Mouse (Mus musculus): Measurements from ENCODE around the gene Kirrel3. TPM values are rescaled to one million over a fixed set of nuclear protein-coding genes. Genes with fewer than 3 reads are reported as not detected.

Kirrel3 gene
- total RNA-seq, 2 experiments from 2014 or later = 1.7 to 1.9 TPM

DNA sequence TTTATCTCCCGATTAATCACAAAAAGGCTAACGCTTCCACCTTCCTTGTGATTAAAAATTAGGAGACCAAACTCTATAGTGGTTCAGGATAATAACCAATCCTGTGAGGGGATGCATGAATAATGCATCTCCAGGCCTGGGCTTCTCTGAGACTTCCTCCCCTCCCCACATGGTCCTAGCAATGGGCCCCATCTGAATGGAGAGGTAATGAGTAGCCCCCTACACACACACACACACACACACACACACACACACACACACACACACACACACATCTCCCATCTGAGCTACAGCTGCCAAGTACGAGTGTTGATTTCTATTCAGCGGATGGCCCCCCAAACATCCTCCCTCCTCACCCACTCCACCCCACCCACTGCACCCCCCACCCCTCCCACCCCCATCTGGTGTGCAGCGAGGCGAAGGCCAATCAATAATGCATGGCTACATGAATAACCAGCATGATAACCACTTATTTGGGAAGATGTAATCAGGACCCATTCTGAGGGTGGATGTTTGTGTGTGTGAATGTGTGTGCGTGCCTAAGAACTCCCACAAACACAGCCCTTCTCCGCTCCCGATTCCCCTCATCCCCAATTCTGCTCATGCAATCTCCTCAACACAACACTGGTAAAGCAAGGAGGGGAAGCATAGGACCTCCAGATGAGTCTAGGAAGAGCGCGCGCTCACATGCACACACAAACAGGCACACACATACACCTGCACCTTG is 501.9 kb downstream of the Kirrel3 start:
- DNase-seq = no peak

DNA sequence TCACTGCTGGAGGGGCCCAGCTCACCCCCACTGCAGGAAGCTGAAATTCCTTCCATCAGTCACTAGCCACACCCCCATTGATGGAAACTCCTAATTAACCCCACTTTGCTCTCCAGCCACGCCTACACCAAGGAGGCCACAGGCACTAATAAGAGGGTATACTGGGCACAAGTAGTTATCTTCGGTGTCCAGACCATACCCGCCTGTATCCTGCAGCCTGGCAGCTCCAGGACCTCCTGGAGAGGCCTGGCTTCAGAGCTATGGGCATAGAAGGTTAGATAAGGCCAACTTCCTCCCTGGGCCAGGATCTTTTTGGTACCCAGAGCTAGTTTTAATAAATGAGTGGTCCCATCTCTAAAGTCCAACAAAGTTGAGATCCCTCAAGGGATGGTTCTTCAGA is 503.0 kb downstream of the Kirrel3 start:
- no peak for DNase-seq

DNA sequence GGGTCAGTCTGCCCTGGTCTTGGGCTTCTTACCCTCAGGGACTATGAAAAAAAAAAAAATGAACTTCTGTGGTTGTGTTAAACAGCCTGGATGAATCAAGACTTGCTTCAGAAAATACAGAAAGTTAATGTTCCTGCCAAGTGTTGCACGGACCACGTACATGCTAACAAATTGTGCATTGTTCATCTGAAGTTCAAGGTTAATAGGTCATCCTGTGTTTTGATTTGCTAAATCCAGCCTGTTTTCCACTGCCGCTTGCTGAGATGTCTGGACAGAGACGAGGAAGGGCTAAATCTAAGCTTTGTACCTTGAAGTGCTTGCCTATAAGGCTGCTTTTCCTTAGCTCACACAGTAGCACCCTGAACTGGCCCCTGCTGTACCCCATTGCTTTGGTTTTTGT is 506.5 kb downstream of the Kirrel3 start:
- DNase-seq = no peak

DNA sequence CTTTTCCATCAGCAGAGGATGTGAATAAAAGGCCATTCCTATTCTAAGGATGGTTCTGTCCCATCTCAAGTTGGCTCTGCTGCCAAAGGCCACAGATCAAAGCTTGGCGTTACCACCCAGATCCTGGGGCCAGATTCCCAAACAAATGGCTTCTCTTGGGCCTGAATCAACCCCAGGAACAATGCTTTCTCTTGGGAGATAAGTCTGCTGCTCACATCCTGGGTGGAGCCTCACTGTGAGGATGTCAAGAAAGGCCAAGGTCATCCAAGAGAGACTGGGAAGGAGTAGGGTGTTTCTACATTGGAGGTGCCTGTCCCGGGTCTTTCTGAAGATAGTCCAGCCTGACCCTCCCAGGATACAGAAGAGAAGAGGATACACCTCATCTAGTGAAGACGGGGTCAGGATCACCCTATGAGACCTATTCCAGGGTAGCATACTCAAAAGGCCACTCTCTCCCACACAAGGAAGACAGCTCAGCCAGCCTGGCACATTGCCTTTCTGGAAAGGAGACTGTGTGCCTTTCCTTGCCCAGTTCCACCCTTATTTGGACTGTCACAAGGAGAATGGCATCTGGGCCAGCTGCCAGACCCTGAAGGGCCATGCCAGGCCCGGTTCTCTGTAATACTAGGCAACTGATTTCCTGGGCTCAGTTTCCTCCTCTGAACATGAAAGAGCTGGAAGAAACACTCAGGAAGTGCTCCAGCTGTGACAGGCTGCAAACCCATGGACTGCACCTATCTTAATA is 507.9 kb downstream of the Kirrel3 start:
- peak; percentile 72 for DNase-seq

DNA sequence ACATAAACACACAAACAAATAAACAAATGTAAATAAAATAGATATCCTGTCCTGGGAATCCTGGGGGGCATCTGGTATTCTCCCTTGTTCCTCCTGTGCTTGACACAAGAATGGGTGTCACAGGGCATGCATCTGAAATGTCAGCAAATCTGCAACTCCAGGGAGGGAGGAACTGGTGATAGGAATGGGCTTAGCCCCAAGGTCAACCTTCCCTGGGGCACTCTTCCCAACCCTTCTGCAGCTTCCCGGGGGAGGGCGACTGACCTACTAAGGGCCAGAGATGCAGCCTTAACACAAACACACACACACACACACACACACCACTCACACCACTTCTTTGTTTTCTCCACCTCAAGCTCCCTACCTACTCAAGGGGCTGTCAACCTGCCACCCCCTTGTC is 509.4 kb downstream of the Kirrel3 start:
- DNase-seq = no peak

DNA sequence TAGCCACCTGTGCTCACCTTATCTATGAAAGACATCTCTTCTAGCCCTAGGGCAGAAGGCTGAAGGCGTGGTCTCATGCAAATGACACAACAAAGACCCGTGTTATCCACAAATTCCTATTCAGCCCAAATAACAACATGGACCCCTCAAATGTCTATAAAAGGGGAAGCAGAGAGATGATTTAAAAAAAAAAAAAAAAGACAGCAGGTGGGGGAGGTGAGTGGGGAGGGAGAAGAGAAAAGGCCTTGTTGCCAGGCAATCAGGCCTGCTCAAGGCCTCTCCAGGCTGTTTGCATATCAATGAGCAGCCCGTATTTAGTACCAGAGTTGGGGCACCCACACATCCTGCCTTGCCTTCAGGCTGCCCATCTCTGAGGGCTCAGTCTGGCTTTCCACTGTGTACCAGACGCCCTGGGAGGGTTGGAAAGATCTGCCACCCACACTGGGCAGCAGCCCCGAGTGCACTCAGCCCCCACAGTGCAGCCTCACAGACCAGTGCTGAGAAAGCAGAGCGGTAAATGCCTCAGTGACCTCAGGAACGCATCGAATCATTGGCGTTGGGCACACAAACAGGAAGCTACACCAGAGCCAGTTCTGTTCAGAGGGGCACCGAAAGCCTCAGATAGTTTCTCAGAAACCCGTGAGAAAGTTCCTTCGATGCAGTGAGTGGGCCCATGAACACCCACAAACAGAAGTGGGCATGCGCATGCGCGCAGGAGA is 510.1 kb downstream of the Kirrel3 start:
- DNase-seq = no peak

DNA sequence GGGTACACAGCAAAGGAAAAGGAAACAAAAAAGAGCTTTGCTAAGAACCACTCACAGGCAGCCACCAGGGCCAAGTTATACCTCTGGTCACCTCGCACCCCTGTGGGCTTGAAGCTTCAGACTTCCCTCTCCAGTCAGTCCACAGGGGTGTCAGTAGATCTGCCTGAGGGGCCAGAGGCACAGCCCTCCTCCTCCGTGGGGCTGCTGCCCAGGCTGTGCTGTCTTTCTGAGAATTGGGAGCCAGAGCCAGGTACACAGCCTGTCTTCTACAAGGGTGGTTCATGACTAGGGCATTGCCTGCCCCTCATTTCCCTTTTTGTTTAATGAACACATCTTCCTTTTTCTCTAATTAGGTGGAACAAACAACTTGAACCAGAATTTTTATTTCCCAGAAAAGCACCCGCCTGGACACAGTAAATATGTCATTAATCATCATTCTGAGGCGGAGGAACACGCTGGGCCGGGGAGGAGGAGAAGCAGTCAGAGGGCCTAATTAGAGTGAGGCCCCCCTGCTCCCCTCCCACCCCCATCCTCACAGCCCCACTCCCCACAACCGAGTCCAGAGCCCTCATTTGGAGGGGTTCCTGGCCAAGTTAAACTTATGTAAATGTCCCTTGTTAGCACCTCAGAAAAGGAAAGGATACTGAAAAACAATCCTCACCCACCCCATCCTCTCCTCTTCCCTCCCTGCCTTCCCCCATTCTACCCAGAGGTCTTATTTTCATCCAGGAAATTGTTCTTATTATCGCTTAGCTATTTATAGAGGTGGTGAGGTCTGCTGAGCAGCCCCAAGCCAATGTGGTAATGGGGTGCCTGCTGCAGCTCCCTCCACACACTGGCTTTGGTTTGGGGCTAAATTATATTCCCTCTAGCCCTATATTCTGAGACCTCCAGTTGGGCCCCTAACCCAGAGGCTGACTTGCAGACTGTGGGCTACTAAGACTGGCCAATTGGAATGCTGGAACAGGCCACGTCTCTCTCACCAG is 512.5 kb downstream of the Kirrel3 start:
- DNase-seq = no peak

DNA sequence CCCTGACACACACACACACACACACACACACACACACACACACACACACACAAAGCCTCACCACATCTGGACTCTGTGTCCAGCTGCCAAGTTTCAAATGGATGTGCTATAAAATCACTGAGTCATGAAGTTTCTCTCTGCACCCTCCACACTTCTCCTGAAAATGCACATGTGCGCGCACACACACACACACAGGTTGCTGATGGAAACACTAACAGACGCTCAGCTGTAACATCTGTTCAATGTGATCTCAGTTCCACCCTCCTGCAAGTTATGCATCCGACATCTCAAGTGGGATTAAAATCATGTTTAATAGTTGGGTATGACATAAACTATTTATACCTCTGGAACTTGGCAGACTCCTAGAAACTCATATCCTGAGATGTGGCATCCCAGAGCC is 518.4 kb downstream of the Kirrel3 start:
- no peak for DNase-seq

DNA sequence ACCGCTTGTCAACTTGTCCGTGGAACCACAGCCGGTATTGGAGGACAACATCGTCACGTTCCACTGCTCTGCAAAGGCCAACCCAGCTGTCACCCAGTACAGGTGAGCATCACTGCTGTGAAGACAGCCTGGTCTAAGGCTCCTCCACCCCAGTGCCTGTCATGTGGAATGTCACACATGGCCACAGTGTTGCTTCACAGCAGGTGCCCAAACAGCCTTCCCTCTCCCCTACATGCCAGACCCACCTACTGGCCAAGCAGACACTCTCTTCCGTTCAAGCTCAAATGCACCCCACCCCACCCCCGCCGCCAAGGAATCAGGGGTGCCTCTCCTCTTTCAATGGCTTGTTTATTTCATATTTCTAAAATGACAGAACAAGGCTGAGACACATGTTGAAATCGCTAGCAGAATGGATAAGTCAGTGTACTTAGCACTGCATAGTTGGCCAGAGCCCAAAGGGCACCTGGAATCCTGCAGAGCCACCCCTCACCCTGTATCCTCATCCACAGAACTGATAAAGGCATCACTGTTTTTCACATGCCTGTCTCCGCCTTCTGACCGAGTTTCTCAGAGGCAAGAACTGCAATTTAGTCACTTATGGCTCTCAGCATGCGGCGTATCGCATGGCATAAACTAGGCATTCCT is 522.1 kb downstream of the Kirrel3 start:
- DNase-seq = no peak

DNA sequence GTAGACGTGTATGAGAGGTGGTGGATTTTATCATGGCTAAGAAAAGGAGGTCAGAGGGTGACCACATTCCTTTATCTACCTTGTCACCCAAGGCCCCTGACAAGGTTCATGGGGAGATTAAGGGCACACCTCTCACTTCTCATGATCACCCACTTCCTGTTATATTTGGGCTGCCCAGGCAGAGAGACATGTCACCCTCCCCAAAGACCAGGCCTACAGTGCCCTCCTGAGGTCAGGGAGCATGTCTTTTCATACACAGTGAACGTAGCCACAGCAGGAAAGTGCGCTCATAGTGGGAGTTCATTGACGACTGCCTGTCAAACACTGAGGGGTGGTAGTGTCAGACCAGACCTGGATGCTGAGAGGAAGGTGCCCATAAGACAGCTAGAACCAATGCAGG is 531.1 kb downstream of the Kirrel3 start:
- no peak for DNase-seq

DNA sequence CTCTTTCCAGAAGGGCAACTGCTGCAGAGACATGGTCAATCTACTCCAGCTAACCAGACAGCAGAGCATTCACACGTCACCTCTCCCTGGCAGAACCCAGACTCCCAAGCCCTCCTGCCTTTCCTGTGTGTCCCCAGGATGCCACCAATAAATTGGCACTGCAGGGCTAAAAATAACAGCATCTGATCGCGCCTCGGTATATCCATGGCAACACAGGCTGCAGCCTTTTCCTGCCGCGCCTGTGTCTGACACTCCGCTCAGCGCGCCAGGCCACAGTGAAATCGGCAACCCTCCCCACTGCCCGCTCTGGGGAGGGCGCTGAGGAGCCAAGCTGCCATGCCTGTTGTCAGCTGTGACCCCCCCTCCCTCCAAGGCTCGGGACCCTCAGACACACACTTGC is 531.9 kb downstream of the Kirrel3 start:
- DNase-seq = no peak

DNA sequence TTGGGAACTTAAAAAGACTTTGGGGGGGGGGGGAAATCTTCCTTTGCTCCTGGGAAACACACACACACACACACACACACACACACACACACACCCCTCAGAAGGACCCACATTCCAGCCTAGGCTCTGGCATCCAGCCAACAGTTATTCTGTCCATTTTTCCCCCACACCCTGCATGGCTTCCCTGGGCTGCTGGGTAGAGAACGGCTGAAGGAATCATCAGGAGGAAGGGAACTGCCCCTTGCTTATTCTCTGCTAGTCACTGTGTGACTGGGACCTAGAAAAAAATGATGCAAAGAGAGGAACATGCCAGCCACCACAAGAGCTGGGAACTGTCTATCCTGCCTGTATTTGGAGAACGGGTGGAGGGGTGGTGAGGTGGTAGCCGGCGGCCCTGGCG is 532.4 kb downstream of the Kirrel3 start:
- no peak for DNase-seq

DNA sequence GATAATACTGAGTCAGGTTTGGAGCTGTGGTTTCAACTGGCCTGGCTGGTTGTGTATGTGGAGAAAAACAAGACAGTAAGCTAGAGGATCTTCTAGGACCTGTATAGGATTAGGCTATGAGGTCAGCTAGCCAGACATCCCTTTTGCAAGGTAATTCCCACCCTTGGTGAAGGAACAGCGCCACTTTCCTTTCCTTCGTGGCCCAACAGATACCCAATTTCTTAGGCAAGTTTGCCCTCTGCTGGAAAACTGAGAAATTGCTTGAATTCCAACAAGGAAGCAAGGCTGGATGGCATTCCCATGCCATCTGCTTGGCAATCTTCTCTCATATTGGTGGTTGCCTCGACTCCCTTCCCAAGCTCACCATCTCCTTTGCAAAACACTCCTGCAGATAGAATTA is 533.7 kb downstream of the Kirrel3 start:
- no peak for DNase-seq

DNA sequence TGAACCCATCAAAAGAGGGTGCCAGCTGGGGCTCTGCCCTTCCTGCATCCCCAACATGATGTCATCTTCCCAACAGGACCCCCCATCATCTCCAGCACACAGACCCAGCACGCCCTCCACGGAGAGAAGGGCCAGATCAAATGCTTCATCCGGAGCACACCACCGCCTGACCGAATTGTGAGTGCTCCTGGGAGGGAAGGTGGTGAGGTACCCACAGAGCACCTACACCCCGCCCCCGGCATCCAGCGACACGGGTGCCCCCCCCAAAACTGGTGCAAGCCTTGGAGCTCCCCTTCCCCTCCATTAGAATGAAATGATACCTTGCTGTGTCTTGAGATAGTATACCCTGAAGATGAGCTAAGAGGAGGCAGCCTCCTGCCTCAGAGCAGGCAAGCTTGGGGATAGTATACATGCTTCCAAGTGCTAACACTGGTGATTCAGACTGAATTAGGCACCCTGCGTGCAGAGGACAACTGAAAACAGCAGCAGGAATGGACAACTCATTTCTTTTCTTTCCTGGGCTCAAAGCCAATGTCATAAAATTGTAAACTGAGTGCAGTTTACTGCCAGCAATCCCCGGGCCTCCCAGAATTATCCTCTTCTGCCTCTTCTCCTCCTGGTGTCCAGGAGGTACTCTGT is 534.4 kb downstream of the Kirrel3 start:
- DNase-seq = no peak

DNA sequence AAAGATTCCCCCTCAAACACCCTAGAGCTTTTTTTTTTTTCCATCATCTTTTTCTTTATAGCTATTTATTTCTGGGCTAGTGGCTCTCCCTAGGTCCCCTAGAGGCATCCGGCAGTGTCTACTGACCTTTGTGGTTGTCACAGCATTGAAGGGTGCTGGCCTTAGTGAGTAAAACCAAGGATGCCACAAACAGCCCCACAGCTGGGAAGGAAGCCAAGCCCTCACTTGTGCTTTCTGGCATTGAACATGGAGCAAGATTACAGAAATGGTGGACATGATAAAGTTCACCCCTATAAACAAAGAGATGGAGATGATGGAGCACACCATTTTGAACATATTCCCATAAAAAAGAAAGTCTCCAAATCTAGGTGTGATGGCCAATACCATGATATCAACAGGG is 536.0 kb downstream of the Kirrel3 start:
- no peak for DNase-seq

DNA sequence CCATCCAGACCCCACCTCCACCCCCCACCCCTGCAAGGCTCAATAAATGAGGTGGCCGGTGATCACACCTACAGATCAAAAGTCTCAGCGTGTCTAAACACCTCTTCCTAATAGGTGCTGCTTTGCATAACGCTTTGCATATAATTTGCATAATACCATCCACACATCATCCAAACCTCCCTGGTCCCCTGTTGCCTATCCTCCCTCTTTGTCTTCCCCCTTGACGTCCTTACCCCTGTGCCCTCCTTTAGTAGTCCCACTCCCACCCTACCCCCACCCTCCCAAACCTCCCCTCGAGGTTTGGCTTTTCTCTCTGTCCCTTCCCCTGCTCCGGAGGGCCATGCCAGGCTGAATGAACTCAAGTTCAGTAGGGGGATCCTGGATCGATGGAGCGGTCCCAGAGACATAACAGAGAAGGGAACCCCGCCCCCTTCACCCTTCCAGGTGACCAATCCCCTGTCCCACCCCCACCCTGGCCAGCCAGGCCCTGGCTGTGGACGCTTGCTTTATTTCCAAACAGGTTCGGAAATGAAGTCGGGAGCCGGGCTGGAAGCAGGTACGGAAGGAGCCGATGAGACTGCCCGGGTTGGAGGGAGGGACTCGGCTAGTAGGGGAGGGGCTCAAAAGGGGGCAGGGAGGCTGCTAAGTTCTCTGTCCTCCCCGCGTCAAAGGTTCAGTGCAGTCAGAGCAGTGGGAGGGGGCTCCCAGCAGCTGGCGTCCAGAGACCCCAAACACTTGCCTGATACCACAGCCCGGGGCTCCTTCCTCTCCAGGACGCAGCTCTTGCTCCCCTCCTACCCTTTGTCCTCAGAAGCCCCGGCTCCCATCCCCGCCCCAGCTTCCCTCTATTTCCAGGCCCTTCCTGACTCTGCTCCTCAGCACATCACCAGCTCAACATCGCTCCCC is 539.1 kb downstream of the Kirrel3 start:
- DNase-seq = no peak

DNA sequence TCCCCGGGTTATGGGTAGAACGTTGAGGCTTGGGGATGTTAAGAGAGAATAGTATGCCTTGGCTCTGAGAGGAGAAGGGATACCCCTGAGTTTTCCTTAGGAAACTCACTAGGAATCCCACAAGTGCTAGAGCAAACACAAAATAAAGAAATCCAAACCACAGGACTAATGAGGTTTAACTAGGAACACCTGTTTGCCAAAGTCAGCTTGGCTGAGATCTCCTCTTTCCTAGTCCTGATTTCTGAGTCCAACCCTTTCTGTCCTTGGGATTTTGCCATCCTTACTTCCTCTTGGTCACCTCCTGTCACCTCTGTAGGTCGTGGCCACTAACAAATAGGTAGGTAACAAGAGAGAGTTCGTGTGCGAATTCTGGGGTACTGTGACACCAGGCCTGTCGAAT is 540.6 kb downstream of the Kirrel3 start:
- no peak for DNase-seq

DNA sequence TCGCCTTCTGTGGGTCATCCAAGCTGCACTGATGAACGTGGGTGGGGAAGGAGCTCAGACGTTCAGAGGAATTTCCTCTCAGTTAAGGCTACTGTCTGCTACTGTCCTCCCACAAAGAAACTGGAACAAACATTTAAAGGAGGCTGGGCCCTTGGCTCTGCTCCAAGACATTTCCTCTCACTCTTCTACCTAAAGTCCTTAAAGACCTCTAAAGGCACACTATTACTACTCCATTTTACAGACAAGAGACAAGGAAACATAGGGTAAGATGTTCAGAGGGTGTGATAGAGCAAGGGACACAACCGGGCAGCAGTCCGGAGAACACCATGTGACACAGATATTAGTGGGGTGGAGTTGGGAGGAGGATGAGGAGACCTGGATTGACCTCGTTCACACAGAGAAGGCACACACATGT is 541.2 kb downstream of the Kirrel3 start:
- DNase-seq = no peak

DNA sequence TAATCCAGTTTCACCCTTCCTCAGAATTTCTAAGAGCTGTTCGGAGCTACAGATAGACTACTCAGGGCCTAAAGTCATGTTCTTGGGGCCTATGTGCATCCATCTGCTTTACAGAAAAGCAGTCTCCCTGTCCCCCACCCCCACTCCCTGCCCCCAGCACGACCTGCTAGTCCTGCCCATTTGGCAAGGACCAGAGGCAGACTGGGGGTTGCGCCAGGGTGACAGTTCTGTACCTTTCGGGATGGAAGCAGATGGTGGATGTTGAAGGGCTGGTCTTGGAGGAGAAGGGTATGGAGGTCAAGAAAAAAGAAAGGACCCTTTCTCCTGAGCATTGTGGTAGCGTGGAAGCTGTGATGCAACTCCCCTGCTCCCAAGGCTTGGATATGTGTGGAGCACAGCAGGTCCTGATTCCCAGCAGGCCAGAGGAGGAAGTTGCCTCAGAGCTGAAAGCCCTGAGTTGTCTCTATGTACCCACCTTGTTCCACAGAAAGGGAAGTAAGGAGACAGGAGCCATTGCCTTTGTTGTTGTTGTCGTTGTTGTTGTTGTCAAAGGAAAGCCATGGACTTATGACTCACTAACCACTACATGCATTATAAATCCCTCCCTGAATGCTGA is 541.8 kb downstream of the Kirrel3 start:
- no peak for DNase-seq

Measured in gastrocnemius, postnatal 10 days (tissue).